Mouse (Mus musculus) kidney, adult 2 months (tissue): ENCODE data around the gene Zfp747.

ENCODE experiments used
- CTCF ChIP-seq: fragments of 200-500 bp; conservative IDR thresholded peaks from 2 replicates; pipeline ENCODE4 v1.5.1; 2011; ENCODE audit warnings: low read depth, mild to moderate bottlenecking, control low read depth, low read length, moderate library complexity, mixed read lengths; ENCODE audit not compliant: insufficient read depth, insufficient read length
- POLR2A ChIP-seq: fragments of 200-500 bp; IDR thresholded peaks from one replicate; pipeline ENCODE4 v1.6.1; 2011; ENCODE audit warnings: low read depth, low read length, control low read depth

- TF ChIP-seq CTCF (no peak), POLR2A (no peak)
Measured at GRCm38 (mm10) chr7:127351230-127352004, 24.4 kb downstream of the Zfp747 start.
